Mouse (Mus musculus): Measurements from ENCODE around the gene Rrp9.

GRCm38 (mm10) chr9:106461641-106462429 lies 13.9 kb upstream of the Rrp9 start:
- TF ChIP-seq CTCF (IDR thresholded peaks at IDR 0.05; ENCODE audit: extremely low read depth, insufficient read length, insufficient replicate concordance, low read depth, low read length) (no peak), POLR2A (IDR thresholded peaks at IDR 0.05; ENCODE audit: low read depth, low read length) (no peak)

All from small intestine, adult 2 months (tissue).